Mouse (Mus musculus) liver, postnatal 0 days (tissue): ENCODE measurements around the gene Stk11.

Experiments
- CTCF ChIP-seq: sonication (generic); IDR thresholded peaks from 2 replicates; pipeline ENCODE4 v1.5.1; 2016; ENCODE audit warnings: antibody characterized with exemption, low read depth
- EP300 ChIP-seq: IDR thresholded peaks from 2 replicates; pipeline ENCODE4 v1.6.1; 2016; ENCODE audit warnings: antibody characterized with exemption, low read depth, mild to moderate bottlenecking

GRCm38 (mm10) chr10:80163721-80164120, 48.1 kb downstream of the Stk11 start:
- TF ChIP-seq CTCF (no peak), EP300 (no peak)
